Mouse (Mus musculus) ES-E14 (cell line): ENCODE measurements around the gene Tepsin. TPM values are rescaled to one million over a fixed set of nuclear protein-coding genes. Genes with fewer than 3 reads are reported as not detected.

Experiments
- DNase-seq: peaks from one replicate; pipeline ENCODE4 v3.0.0-alpha.2; 2013; ENCODE audit warnings: low read depth, low spot score
- H3K27ac ChIP-seq: 2 replicates; pipeline ENCODE4 v1.5.1; 2012; ENCODE audit warnings: low read depth, mild to moderate bottlenecking, low read length, moderate library complexity, mixed read lengths; ENCODE audit not compliant: poor library complexity, insufficient read depth, severe bottlenecking
- H3K36me3 ChIP-seq: 2 replicates; pipeline ENCODE4 v1.6.1; 2012; ENCODE audit warnings: mild to moderate bottlenecking, low read length, moderate library complexity, mixed read lengths; ENCODE audit not compliant: control insufficient read depth, poor library complexity, insufficient read depth, severe bottlenecking
- H3K4me1 ChIP-seq, 2 experiments: fragments of 150-350 bp in 1 of 2; sonication (generic) in 1 of 2; 2 replicates each; pipeline ENCODE4 v1.6.1; 2012; ENCODE audit warnings: low read length in 2 of 2, mild to moderate bottlenecking in 1 of 2, mixed read lengths in 1 of 2; ENCODE audit not compliant: control insufficient read depth in 2 of 2, insufficient read depth in 2 of 2, poor library complexity in 1 of 2
- H3K4me3 ChIP-seq, 2 experiments: fragments of 150-350 bp in 1 of 2; sonication (generic) in 1 of 2; 2 replicates each; pipeline ENCODE4 v1.5.1; 2012; ENCODE audit warnings: low read length in 2 of 2, low read depth in 1 of 2, mild to moderate bottlenecking in 1 of 2, mixed read lengths in 1 of 2; ENCODE audit not compliant: insufficient read depth in 1 of 2, poor library complexity in 1 of 2, severe bottlenecking in 1 of 2
- H3K9ac ChIP-seq: 2 replicates; pipeline ENCODE4 v1.6.1; 2012; ENCODE audit warnings: low read depth, mild to moderate bottlenecking, low read length, mixed read lengths; ENCODE audit not compliant: poor library complexity, insufficient read depth, severe bottlenecking
- H3K9me3 ChIP-seq: fragments of 150-350 bp; sonication (generic); 2 replicates; pipeline ENCODE4 v1.6.1; 2012; ENCODE audit warnings: low read depth, mild to moderate bottlenecking, low read length; ENCODE audit not compliant: control insufficient read depth, insufficient read depth
- CHD2 ChIP-seq: IDR thresholded peaks from 2 replicates; pipeline ENCODE4 v1.6.1; 2014; ENCODE audit warnings: mild to moderate bottlenecking, low read depth, low read length, inconsistent platforms
- HCFC1 ChIP-seq: IDR thresholded peaks from 2 replicates; pipeline ENCODE4 v1.6.1; 2012; ENCODE audit warnings: low read length, inconsistent platforms, borderline replicate concordance; ENCODE audit not compliant: insufficient read depth
- MAFK ChIP-seq: IDR thresholded peaks from 2 replicates; pipeline ENCODE4 v1.6.1; 2014; ENCODE audit warnings: mild to moderate bottlenecking, low read depth, low read length, inconsistent platforms; ENCODE audit not compliant: insufficient read depth
- ZC3H11A ChIP-seq: IDR thresholded peaks from 2 replicates; pipeline ENCODE4 v1.6.1; 2012; ENCODE audit warnings: low read depth, mild to moderate bottlenecking, inconsistent platforms, low read length, borderline replicate concordance
- ZNF384 ChIP-seq: IDR thresholded peaks from 2 replicates; pipeline ENCODE4 v1.6.1; 2012; ENCODE audit warnings: low read depth, low read length, inconsistent platforms
- in situ Hi-C, 2 experiments: fragments of 600-800 bp; cut with MboI; formaldehyde crosslinking; loops; one replicate each; pipeline ENCODE4 v1.15.1; 2025; ENCODE audit warnings: low sequenced_read_pairs in 2 of 2, inconsistent platforms in 1 of 2; ENCODE audit not compliant: unreplicated experiment in 2 of 2
- total RNA-seq: library from RNA; depleted of rRNA; stranded (reverse); fragments of 300-350 nt; gene quantifications from 2 replicates; pipeline ENCODE4 v1.2.3, GENCODE M21; 2012

Tepsin gene
- total RNA-seq, 1 experiment, result 26.5 TPM

- in situ Hi-C loops, result no loop called here
Measured at GRCm38 (mm10) chr11:120103431-120103997, 5.0 kb upstream of the Tepsin start.

GRCm38 (mm10) chr11:120101036-120101435, 2.5 kb upstream of the Tepsin start:
- Histone ChIP-seq H3K27ac (no peak overlapping the region), H3K4me1 (peaks cover 3 to 11% of the 10 kb centered on the region in 2 experiments; a peak in 2 of 4 replicates), H3K36me3 (peaks cover 13% of the 10 kb centered on the region), H3K9me3 (no peaks in the 10 kb centered on the region), H3K4me3 (no peak overlapping the region), H3K9ac (no peak overlapping the region)
- DNase-seq, result peak; percentile 85
- TF ChIP-seq HCFC1 (no peak), CHD2 (no peak), ZC3H11A (peak; percentile 42; the same call in 1 of the 2 replicates)
- in situ Hi-C loops, result no loop called here

More at GRCm38 (mm10) chr11:120103431-120103997, 5.0 kb upstream of the Tepsin start:
- Histone ChIP-seq H3K9ac (no peak overlapping the region), H3K4me1 (peaks cover 0 to 11% of the 10 kb centered on the region in 2 experiments; a peak in 1 of 4 replicates), H3K9me3 (no peaks in the 10 kb centered on the region), H3K36me3 (peaks cover 18% of the 10 kb centered on the region), H3K27ac (no peak overlapping the region), H3K4me3 (no peak overlapping the region)
- no peak for DNase-seq
- TF ChIP-seq MAFK (no peak), HCFC1 (no peak), ZNF384 (no peak), CHD2 (no peak), ZC3H11A (no peak)

GRCm38 (mm10) chr11:120092817-120093591, 5.5 kb downstream of the Tepsin start:
- no peak for DNase-seq
- Histone ChIP-seq H3K36me3 (peaks cover 38% of the 10 kb centered on the region; the same call in 1 of the 2 replicates), H3K9ac (no peak overlapping the region), H3K9me3 (no peaks in the 10 kb centered on the region), H3K4me1 (peaks cover 3 to 9% of the 10 kb centered on the region in 2 experiments; a peak in 2 of 4 replicates), H3K4me3 (no peak overlapping the region), H3K27ac (no peak overlapping the region)
- in situ Hi-C loops, result no loop called here
- TF ChIP-seq HCFC1 (no peak), CHD2 (no peak), ZC3H11A (no peak), MAFK (no peak), ZNF384 (no peak)

- Histone ChIP-seq H3K9ac (no peak overlapping the region), H3K36me3 (peaks cover 37% of the 10 kb centered on the region; the same call in 1 of the 2 replicates), H3K9me3 (no peaks in the 10 kb centered on the region), H3K27ac (no peak overlapping the region), H3K4me3 (no peak overlapping the region), H3K4me1 (peaks cover 4 to 10% of the 10 kb centered on the region in 2 experiments; a peak in 2 of 4 replicates)
- DNase-seq, result no peak
- TF ChIP-seq ZC3H11A (no peak), CHD2 (no peak), MAFK (no peak), ZNF384 (no peak), HCFC1 (no peak)
- in situ Hi-C loops, result no loop called here
Measured at GRCm38 (mm10) chr11:120090661-120091060, 7.9 kb downstream of the Tepsin start.
